Mouse (Mus musculus): ENCODE data around the gene Slc25a26.

DNA sequence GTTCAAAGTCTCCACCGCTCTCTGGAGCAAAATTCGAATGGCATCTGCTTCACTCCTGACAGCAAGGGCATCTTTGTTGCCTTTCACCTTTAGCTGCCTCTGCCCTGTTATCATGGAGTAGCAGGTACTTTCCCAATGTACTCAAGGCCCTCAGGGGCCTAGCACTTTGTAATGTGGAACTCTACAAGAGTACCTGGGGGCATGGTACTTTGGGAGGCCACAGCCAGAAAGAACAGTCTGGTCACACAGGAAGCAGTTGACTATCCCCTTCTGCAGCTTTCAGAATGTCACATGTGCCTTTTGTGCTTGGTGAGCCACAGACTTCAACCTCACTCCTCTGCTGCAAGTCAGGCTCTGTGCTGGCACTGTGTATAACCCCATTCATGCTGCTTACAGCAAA lies 65.6 kb downstream of the Slc25a26 start:
- TF ChIP-seq CTCF (IDR thresholded peaks at IDR 0.05; ENCODE audit: low read depth, low read length): no peak
- no peak for TF ChIP-seq EP300 (IDR thresholded peaks at IDR 0.05; ENCODE audit: insufficient read depth, low read depth, low read length)

Measured in ES-Bruce4 (cell line).